Mouse (Mus musculus): ENCODE results near the gene Mettl21a. TPM values are rescaled to one million over a fixed set of nuclear protein-coding genes. Genes with fewer than 3 reads are reported as not detected.
"Not testable (repeated sequence)": the region's sequence is repeated elsewhere in the genome, so short reads cannot be mapped to it uniquely, and the experiment has no call there.

The Mettl21a gene
- 11.9 and 12.9 TPM in 2 replicates for polyA plus RNA-seq (2015; fragmentation: Nextera tagmentation; extraction: Ambion mirVana)

DNA sequence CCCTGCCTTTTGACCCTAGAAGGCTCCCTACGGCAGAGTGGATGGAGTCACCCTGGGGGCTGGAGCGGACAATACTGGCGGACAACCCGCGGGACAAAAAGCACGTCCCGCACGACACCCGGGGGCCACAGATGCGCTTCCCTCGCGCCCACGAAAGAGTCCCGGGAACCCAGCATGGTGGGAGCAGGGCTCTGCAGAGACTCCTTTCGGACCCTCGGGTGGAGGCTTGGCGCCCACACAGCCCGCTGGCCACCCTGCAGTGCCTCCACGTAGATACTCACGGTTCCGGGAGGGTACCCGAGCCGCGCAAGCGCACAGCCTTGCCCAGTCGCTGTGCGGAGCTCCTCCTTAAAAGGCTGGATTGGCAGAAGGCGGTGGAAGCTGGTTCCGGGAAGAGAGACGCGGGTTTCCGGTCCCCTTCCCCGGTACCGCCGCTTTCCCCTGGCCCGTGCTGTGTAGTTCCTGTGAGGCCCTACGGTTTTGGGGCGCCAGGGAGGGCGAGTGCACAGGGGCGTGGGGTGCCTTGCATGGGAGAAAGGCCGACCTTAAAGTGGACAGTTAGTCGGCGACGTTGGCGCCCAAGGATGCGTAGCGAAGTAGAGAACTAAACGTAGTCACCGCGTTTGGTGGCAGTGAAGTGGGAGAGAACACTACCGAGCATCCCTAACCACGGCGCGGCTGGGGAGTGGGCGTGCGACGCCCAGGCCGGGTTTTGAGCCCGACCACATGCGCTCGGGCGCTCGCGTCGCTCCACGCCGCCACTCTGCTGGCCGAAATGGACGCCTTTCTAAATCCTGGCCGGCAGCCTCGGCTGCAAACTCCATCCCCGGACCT lies at the start of gene Mettl21a:
Gene Mettl21a (minus strand): TSS at position 362 of the 834 bp plus-strand sequence.
- H3K9ac ChIP-seq: peak within 1 kb of the TSS; percentile 96
- H3K4me1 ChIP-seq: peaks cover 23% of the 10 kb centered on the region
- H3K4me3 ChIP-seq: peak within 1 kb of the TSS; percentile 88
- H3K27ac ChIP-seq (replicated peaks): peak within 1 kb of the TSS; percentile 98
- H3K9me3 ChIP-seq: no peaks in the 10 kb centered on the region
- under 1% methylated on average over 72 of the region's 72 CpGs for WGBS
- peak; percentile 83 for ATAC-seq (ENCODE audit: extremely low read depth, insufficient number of reproducible peaks, low FRiP score, low TSS enrichment)
- H3K4me2 ChIP-seq: peak within 1 kb of the TSS; percentile 86
- H3K36me3 ChIP-seq: peaks cover 21% of the 10 kb centered on the region
- no peaks in the 10 kb centered on the region for H3K27me3 ChIP-seq (replicated peaks)

DNA sequence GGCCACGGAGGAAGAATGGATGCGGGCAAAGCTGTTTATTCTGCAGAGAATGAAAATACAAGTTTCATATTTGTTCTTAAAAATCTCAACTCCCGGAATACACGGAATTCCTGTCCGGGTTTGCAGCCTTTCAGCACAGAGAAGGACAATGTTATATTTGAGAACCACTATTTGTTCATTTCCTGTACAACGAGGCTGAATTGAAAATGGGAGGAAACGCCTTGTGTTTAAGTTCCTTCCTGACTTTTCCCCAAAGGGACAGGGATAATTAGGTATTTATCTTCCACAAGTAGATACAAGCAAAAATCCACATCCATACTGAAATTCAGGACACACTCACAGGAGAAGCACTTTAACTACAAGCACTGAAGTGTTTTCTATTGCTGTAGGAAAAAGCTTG lies 41.8 kb upstream of the Mettl21a start:
- no peaks in the 10 kb centered on the region for H3K4me1 ChIP-seq
- no peak overlapping the region for H3K4me3 ChIP-seq
- H3K4me2 ChIP-seq: peak overlapping the region; percentile 16
- 57% methylated on average over 7 of the region's 7 CpGs for WGBS
- no peak for ATAC-seq (ENCODE audit: extremely low read depth, insufficient number of reproducible peaks, low FRiP score, low TSS enrichment)
- H3K9ac ChIP-seq: no peak overlapping the region
- peak overlapping the region; percentile 68 for H3K27ac ChIP-seq (replicated peaks)
- no peaks in the 10 kb centered on the region for H3K9me3 ChIP-seq
- no peaks in the 10 kb centered on the region for H3K27me3 ChIP-seq (replicated peaks)
- no peaks in the 10 kb centered on the region for H3K36me3 ChIP-seq

DNA sequence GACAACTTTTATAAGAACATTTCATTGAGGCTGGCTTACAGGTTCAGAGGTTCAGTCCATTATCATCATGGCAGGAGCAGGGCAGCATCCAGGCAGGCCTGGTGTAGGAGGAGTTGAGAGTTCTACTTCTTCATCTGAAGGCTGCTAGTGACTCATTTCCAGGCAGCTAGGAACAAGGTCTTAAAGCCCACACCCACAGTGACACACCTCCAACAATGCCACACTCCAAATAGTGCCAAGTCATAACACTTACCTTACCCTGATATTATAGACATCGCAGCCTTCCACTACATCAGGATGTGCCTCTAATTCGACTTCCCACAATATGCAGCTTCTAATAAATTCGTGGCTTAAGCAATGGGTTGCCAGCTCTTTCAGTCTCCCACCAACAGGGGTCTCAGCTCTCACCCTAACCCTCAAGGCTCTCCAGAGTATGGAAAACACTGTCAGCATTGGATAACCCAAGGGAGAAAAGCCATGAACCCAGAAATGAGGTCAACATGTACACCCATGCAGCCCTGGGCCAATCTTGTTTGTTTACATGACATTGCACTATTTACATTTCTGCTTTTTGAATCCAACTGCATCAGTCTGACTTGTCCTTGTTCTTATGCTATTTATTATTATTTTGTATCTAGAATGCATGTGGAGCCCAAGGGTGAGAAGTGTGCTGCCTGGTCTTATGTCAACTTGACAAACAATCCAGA lies 39.5 kb upstream of the Mettl21a start:
- Histone ChIP-seq H3K36me3 (no peaks in the 10 kb centered on the region), H3K9me3 (no peaks in the 10 kb centered on the region), H3K4me1 (no peaks in the 10 kb centered on the region), H3K4me2 (no peak overlapping the region), H3K4me3 (no peak overlapping the region), H3K27me3 (replicated peaks) (no peaks in the 10 kb centered on the region), H3K27ac (replicated peaks) (no peak overlapping the region), H3K9ac (no peak overlapping the region)
- WGBS: 77% methylated on average over 3 of the region's 3 CpGs
- ATAC-seq (ENCODE audit: extremely low read depth, insufficient number of reproducible peaks, low FRiP score, low TSS enrichment): no peak

DNA sequence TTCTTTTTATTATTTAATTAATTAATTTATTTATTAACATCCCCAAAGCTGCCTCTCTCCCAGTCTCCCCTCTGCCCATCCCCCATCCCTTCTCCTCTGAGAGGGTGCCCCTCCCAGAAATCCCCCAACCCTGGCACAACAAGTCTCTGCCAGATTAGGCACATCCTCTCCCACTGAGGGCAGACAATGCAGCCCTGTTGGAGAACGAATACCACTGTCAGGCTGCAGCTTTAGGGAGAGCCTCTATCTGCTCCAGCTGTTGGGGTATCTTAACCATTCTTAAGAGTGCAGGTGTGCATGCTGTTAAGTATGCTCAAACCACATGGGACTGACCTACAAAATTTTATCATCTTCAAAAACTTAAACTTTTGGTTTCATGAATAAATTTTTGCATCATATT lies 38.4 kb upstream of the Mettl21a start:
- Histone ChIP-seq H3K36me3 (no peaks in the 10 kb centered on the region), H3K27me3 (replicated peaks) (no peaks in the 10 kb centered on the region), H3K9me3 (no peaks in the 10 kb centered on the region), H3K27ac (replicated peaks) (no peak overlapping the region), H3K4me1 (no peaks in the 10 kb centered on the region), H3K4me3 (no peak overlapping the region), H3K9ac (no peak overlapping the region), H3K4me2 (no peak overlapping the region)
- no peak for ATAC-seq (ENCODE audit: extremely low read depth, insufficient number of reproducible peaks, low FRiP score, low TSS enrichment)
- WGBS: 0% methylated on average over 1 of the region's 1 CpGs

DNA sequence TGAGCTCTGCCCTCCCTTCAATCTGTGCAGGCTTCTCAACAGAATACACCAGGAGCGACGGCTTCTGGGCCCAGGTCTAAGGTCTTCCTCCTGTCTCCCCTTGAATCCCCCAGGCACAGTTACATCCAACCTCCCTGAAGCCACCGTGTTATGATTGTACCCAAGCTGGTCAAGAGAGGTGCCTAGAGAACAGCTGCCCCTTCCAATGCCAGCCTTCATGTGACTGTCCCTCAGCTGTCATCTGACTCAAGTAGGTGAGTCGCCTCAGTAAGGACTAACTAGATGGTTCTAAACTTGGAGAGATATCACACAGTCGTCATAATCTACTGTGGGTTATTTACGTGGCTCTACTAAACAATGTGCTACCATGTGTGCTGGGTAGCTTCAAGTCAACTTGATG lies 36.7 kb upstream of the Mettl21a start:
- Histone ChIP-seq H3K9me3 (no peaks in the 10 kb centered on the region), H3K9ac (no peak overlapping the region), H3K36me3 (no peaks in the 10 kb centered on the region), H3K4me2 (no peak overlapping the region), H3K4me1 (no peaks in the 10 kb centered on the region), H3K27ac (replicated peaks) (no peak overlapping the region), H3K27me3 (replicated peaks) (no peaks in the 10 kb centered on the region), H3K4me3 (no peak overlapping the region)
- ATAC-seq (ENCODE audit: extremely low read depth, insufficient number of reproducible peaks, low FRiP score, low TSS enrichment): no peak
- 87% methylated on average over 6 of the region's 6 CpGs for WGBS

DNA sequence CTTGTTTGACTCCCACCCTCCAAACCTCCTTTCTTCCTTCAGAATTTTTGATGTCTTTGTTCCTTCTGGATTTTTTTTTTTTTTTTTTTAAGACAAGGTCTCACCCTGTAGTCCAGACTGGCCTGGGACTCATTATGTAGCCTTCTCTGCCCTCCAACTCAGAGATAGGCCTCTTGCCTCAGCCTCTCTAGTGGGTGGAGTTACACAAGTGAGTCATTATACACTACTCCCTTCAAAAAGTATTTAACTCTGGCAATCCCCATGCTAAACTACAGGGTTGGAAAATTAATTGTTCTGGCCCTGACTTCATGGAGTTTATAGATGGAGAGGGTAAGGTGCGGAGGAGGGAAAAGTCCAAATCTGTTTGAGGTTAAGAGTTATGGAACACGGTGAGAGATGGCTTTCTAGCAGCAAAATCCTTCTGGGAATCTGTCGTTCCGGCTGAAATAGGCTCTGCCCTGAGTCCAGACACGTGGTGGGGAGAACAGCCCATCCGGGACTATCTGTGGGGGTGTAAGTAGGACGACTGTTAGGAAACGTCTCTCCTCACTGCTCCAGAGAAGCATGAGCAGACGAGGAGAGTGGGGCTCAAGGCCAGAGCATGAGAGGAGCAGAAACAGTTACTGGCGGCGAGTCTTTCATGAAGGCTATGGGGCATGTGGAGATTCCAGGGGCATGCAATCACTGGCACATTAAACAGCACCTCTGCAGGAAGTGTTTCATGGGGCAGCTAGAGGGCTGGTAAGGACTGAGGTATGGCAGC lies 32.5 kb upstream of the Mettl21a start:
- Histone ChIP-seq H3K4me3 (no peak overlapping the region), H3K27me3 (replicated peaks) (no peaks in the 10 kb centered on the region), H3K9ac (no peak overlapping the region), H3K4me2 (no peak overlapping the region), H3K27ac (replicated peaks) (no peak overlapping the region), H3K9me3 (no peaks in the 10 kb centered on the region), H3K36me3 (no peaks in the 10 kb centered on the region), H3K4me1 (no peaks in the 10 kb centered on the region)
- WGBS: 57% methylated on average over 11 of the region's 11 CpGs
- ATAC-seq (ENCODE audit: extremely low read depth, insufficient number of reproducible peaks, low FRiP score, low TSS enrichment): no peak

DNA sequence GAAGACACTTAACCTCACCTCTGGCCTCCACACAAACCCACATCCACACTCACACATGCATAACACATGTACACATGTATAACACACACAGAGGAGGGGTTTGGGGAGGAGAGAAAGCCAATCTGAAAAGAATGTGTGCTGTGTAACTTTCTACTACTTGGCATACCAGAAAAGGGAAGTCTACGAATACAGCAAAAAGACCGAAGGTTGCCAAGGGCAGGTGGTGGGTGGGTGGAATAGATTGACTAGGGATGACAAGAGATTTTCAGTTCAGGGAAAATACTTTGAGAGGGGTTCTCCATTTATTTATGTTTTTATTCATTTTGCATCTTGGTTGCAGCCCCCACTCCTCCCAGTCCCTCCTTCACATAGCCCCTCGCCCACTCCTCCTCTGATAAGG lies 27.5 kb upstream of the Mettl21a start:
- WGBS: 89% methylated on average over 3 of the region's 3 CpGs
- H3K9me3 ChIP-seq: no peaks in the 10 kb centered on the region
- H3K4me2 ChIP-seq: no peak overlapping the region
- H3K4me3 ChIP-seq: no peak overlapping the region
- H3K27ac ChIP-seq (replicated peaks): no peak overlapping the region
- no peak for ATAC-seq (ENCODE audit: extremely low read depth, insufficient number of reproducible peaks, low FRiP score, low TSS enrichment)
- no peak overlapping the region for H3K9ac ChIP-seq
- no peaks in the 10 kb centered on the region for H3K4me1 ChIP-seq
- no peaks in the 10 kb centered on the region for H3K27me3 ChIP-seq (replicated peaks)
- no peaks in the 10 kb centered on the region for H3K36me3 ChIP-seq

DNA sequence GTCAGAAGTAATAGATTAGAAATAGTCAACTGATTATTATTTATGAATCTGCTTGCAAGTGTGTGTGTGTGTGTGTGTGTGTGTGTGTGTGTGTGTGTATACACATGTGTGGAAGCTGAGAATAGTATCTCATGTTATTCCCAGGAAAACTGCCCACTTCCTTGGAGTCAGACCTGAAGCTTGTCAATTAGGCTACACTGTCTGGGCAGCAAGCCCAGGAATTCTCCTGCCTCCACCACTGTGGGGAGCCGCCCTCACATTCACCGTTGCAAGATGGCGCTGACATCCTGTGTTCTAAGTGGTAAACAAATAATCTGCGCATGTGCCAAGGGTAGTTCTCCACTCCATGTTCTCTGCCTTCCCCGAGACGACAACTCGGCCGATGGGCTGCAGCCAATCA lies 25.5 kb upstream of the Mettl21a start:
- not testable (repeated sequence) for H3K4me1 ChIP-seq; H3K9ac ChIP-seq; H3K36me3 ChIP-seq; H3K4me2 ChIP-seq; ATAC-seq (ENCODE audit: extremely low read depth, insufficient number of reproducible peaks, low FRiP score, low TSS enrichment); H3K9me3 ChIP-seq; H3K27me3 ChIP-seq (replicated peaks); H3K27ac ChIP-seq (replicated peaks); H3K4me3 ChIP-seq
- WGBS: 93% methylated on average over 8 of the region's 8 CpGs

DNA sequence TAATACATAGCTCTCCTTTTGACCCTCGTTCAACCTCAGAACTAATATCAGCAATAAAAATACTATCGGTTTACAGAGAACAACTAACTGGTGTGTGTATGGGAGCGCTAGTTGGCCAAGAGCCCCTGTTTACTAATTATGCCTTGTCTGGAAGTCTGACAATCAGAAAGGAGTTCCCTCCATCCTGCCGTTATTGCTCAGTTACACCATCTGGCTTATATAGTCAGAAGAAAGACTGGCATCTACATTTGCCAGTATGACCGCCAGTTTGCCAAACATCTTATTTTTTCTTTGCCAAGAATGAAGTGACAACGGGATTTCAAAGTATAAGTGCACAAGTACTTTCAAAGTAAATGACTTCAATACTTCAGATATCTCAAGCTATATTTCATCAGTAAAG lies 24.0 kb upstream of the Mettl21a start:
- 80% methylated on average over 6 of the region's 6 CpGs for WGBS
- H3K4me3 ChIP-seq: no peak overlapping the region

DNA sequence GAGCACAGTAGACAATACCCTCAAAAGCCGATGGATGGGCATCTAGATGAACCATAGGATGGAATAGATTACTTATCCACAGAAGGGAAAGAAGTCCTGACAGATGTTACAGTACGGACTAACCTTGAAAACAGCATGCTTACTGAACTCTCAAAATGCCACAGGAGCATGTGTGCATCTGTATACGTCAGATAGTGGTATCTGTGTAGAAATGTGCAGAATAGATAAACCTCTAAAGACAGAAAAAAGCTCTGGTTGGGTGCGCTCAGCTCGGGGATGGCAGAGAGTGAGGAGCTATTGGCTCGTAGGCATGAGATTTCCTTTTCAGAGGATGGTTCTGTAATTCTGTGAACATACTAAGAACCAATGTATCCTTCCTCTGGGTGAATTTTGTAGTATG lies 22.2 kb upstream of the Mettl21a start:
- no peaks in the 10 kb centered on the region for H3K36me3 ChIP-seq
- H3K27ac ChIP-seq (replicated peaks): no peak overlapping the region
- no peaks in the 10 kb centered on the region for H3K9me3 ChIP-seq
- H3K27me3 ChIP-seq (replicated peaks): no peaks in the 10 kb centered on the region
- WGBS: 74% methylated on average over 6 of the region's 6 CpGs
- H3K4me1 ChIP-seq: peaks cover 7% of the 10 kb centered on the region; the same call in 1 of the 2 replicates
- no peak overlapping the region for H3K4me3 ChIP-seq
- ATAC-seq (ENCODE audit: extremely low read depth, insufficient number of reproducible peaks, low FRiP score, low TSS enrichment): no peak
- H3K4me2 ChIP-seq: no peak overlapping the region
- H3K9ac ChIP-seq: no peak overlapping the region

More for the DNA sequence above, 24.0 kb upstream of the Mettl21a start:
- Histone ChIP-seq H3K27ac (replicated peaks) (no peak overlapping the region), H3K4me1 (no peaks in the 10 kb centered on the region), H3K36me3 (no peaks in the 10 kb centered on the region), H3K9me3 (no peaks in the 10 kb centered on the region), H3K27me3 (replicated peaks) (no peaks in the 10 kb centered on the region), H3K4me2 (no peak overlapping the region), H3K9ac (no peak overlapping the region)
- no peak for ATAC-seq (ENCODE audit: extremely low read depth, insufficient number of reproducible peaks, low FRiP score, low TSS enrichment)

DNA sequence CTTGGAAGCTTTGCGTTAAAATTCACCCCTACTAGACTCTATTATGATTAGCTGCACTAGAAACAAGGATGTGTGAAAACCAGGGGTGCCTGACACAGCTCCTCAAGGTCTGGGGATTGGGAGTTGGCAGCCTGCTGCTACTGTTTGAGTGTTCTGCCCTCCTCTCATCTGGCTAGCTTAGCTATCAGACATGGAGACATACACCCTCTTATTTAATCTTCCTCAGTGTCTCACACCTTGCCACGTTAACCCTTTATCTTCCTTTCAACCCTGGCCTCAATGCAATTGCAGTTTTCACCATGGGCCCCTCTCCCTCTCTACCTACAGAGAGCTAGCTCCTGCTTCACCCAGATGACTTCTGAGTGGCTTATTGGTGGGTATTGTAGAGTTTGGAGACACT lies 18.6 kb upstream of the Mettl21a start:
- ATAC-seq (ENCODE audit: extremely low read depth, insufficient number of reproducible peaks, low FRiP score, low TSS enrichment): no peak
- 36% methylated on average over 2 of the region's 2 CpGs for WGBS
- Histone ChIP-seq H3K4me2 (no peak overlapping the region), H3K4me3 (no peak overlapping the region), H3K9ac (no peak overlapping the region), H3K27ac (replicated peaks) (no peak overlapping the region), H3K4me1 (peaks cover 15% of the 10 kb centered on the region), H3K27me3 (replicated peaks) (no peaks in the 10 kb centered on the region), H3K36me3 (no peaks in the 10 kb centered on the region), H3K9me3 (no peaks in the 10 kb centered on the region)

All from heart, embryonic 13.5 days (tissue).